34 mouse cellular contexts compared by ENCODE assay signal in the genomic region with DNA sequence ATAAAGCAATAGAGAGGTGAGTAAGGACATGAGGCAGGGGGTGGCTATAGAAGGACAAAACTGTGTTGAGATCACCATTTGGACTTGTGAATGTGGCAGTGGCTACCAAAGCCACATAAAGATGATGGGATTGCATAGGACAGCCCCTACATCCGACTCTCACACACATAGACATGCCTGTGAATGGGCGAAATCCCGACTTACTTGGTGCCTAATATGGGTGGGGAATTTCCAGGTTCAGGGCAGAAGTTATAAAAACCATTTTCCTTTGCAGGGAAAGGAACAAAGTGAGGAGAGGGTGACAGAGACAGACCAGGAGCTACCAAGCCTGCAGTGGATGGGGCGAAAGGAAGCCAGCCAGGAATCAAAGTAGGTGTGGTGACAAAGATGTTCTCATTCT. TPM values are rescaled to one million over a fixed set of nuclear protein-coding genes. Genes with fewer than 3 reads are reported as not detected.
"Had no signal": no experiment of that assay in that cellular context is flagged by ENCODE, and none has a peak within 500 bp of the region (broad histone marks: within the 10 kb centered on the region; RNA-seq: fewer than 3 reads in every experiment).

No protein-coding gene starts in this region.

- H3K9me3 ChIP-seq: heart, embryonic 15.5 days; hindbrain, embryonic 13.5 days; hindbrain, embryonic 15.5 days; intestine, embryonic 15.5 days; kidney, embryonic 15.5 days had no signal

- H3K36me3 ChIP-seq: heart, embryonic 15.5 days; intestine, embryonic 15.5 days; kidney, embryonic 15.5 days had no signal

- H3K4me3 ChIP-seq: heart, embryonic 12.5 days; heart, embryonic 13.5 days; heart, embryonic 15.5 days; hindbrain, embryonic 10.5 days; hindbrain, embryonic 12.5 days; hindbrain, embryonic 13.5 days; hindbrain, embryonic 15.5 days; intestine, embryonic 15.5 days; kidney, embryonic 15.5 days; layer of hippocampus, adult 2 months; left cerebral cortex, adult 2 months had no signal

- H3K4me1 ChIP-seq: heart, embryonic 12.5 days; heart, embryonic 13.5 days; heart, embryonic 15.5 days; hindbrain, embryonic 12.5 days; hindbrain, embryonic 15.5 days; intestine, embryonic 15.5 days; kidney, embryonic 15.5 days had no signal

- H3K27me3 ChIP-seq: heart, embryonic 12.5 days; heart, embryonic 15.5 days; hindbrain, embryonic 12.5 days; hindbrain, embryonic 15.5 days; intestine, embryonic 15.5 days; kidney, embryonic 15.5 days had no signal

- H3K27ac ChIP-seq: heart, embryonic 13.5 days; heart, embryonic 15.5 days; hindbrain, embryonic 10.5 days; hindbrain, embryonic 12.5 days; hindbrain, embryonic 13.5 days; hindbrain, embryonic 14.5 days; hindbrain, embryonic 15.5 days; hindbrain, postnatal 0 days; intestine, embryonic 15.5 days; kidney, embryonic 15.5 days; kidney, postnatal 0 days; layer of hippocampus, adult 2 months; left cerebral cortex, adult 2 months had no signal

- DNase-seq: heart, postnatal 14 days; heart, postnatal 4 days; kidney, adult 11 months; kidney, adult 18-20 months; kidney, adult 2 months; kidney, adult 8-10 months; kidney, adult 9 months; kidney, postnatal 10 days; kidney, postnatal 14 days; kidney, postnatal 25 days; kidney, postnatal 36 days; kidney, postnatal 4 days; layer of hippocampus, adult 9-11 months; layer of hippocampus, postnatal 36 days had no signal

RNA-seq across cellular contexts. Expression of gene Tdrd6, which starts 7.0 kb away (rescaled TPM):
- total RNA-seq: heart, postnatal 25 days; hematopoietic stem cell, adult 5-6 weeks had no signal
- polyA plus RNA-seq: heart, embryonic 13.5 days; heart, embryonic 15.5 days; inflammation-experienced regulatory T-cells, adult 6 months; kidney, embryonic 14.5 days; kidney, embryonic 16.5 days; large intestine, adult 2 months had no signal
